Mouse (Mus musculus): ENCODE data around the gene Fbxo22. TPM values are rescaled to one million over a fixed set of nuclear protein-coding genes. Genes with fewer than 3 reads are reported as not detected.

Fbxo22 gene
- total and polyA plus RNA-seq, 3 experiments = 25.7 to 28.4 TPM; not detected in 1

Other genes starting within 250 kb of the Fbxo22 start
- gene Chrna5, start 228.0 kb upstream of the Fbxo22 start, total RNA-seq (2012; rRNA removed) = not detected in 2 replicates
- not detected for gene Chrna5, start 228.0 kb upstream of the Fbxo22 start, polyA plus RNA-seq (2012; ENCODE audit: insufficient read depth in 1 of 2, insufficient read length in 2 of 2, low read depth in 1 of 2, low replicate concordance in 2 of 2, missing spikeins in 1 of 2)
- gene Chrna3, start 182.4 kb upstream of the Fbxo22 start, total RNA-seq (2012; rRNA removed) = not detected in 2 replicates
- not detected for gene Chrna3, start 182.4 kb upstream of the Fbxo22 start, polyA plus RNA-seq (2012; ENCODE audit: insufficient read depth in 1 of 2, insufficient read length in 2 of 2, low read depth in 1 of 2, low replicate concordance in 2 of 2, missing spikeins in 1 of 2)
- not detected in 2 replicates for gene Chrnb4, start 160.1 kb upstream of the Fbxo22 start, total RNA-seq (2012; rRNA removed)
- gene Chrnb4, start 160.1 kb upstream of the Fbxo22 start, polyA plus RNA-seq (2012; ENCODE audit: insufficient read depth in 1 of 2, insufficient read length in 2 of 2, low read depth in 1 of 2, low replicate concordance in 2 of 2, missing spikeins in 1 of 2) = under 1 TPM in 1 of 2 experiments, not detected in 1; 0.01 TPM
- 17.3 and 21.7 TPM in 2 replicates for gene Ube2q2, start 60.1 kb upstream of the Fbxo22 start, total RNA-seq (2012; rRNA removed)
- 10 to 100 TPM in 1 of 2 experiments, not detected in 1; 23.6 TPM for gene Ube2q2, start 60.1 kb upstream of the Fbxo22 start, polyA plus RNA-seq (2012; ENCODE audit: insufficient read depth in 1 of 2, insufficient read length in 2 of 2, low read depth in 1 of 2, low replicate concordance in 2 of 2, missing spikeins in 1 of 2)
- 0.08 TPM in 1 of 2 replicates, not detected in the other for gene Nrg4, start 117.9 kb downstream of the Fbxo22 start, total RNA-seq (2012; rRNA removed)
- gene Nrg4, start 117.9 kb downstream of the Fbxo22 start, polyA plus RNA-seq (2012; ENCODE audit: insufficient read depth in 1 of 2, insufficient read length in 2 of 2, low read depth in 1 of 2, low replicate concordance in 2 of 2, missing spikeins in 1 of 2) = under 1 TPM in 1 of 2 experiments, not detected in 1; 0.67 TPM
- not detected in 2 replicates for gene Tmem266, start 118.0 kb downstream of the Fbxo22 start, total RNA-seq (2012; rRNA removed)
- not detected for gene Tmem266, start 118.0 kb downstream of the Fbxo22 start, polyA plus RNA-seq (2012; ENCODE audit: insufficient read depth in 1 of 2, insufficient read length in 2 of 2, low read depth in 1 of 2, low replicate concordance in 2 of 2, missing spikeins in 1 of 2)

Measured in MEL (cell line).